ENCODE assay signal across 11 mouse cellular contexts in the genomic region with DNA sequence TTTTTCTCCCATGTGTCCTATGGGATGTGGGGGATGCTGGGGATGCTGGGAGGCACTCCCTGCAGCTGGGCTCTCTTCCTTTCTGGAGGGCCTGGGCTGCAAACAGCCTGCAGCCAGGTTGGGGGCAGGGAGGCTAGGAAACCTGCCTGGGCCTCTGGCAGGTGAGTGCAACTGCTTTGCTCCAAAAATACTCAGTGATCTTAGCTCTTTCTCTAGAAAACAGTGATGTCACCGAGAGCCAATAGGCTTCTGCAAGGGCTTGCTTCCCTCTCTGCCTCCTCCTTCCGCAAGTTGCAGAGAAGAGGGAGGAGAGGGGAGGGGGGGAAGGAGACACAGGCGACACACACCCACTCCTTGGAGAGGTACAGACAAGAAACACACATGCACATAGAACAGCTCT. TPM values are rescaled to one million over a fixed set of nuclear protein-coding genes. Genes with fewer than 3 reads are reported as not detected.
DNase-seq lines count a peak whose midpoint lies in the region; ATAC-seq and TF ChIP-seq lines count a peak whose summit lies in the region.
"Had no signal": no experiment of that assay in that cellular context is flagged by ENCODE, and none has a peak within 500 bp of the region (broad histone marks: within the 10 kb centered on the region; RNA-seq: fewer than 3 reads in every experiment).

No protein-coding gene starts in this region.

- peak overlapping the region; percentile 74 for H3K27ac ChIP-seq in forebrain, embryonic 14.5 days (ENCODE audit: low read depth, low read length)
- peak overlapping the region; percentile 79 for H3K27ac ChIP-seq in midbrain, embryonic 12.5 days (replicated peaks)
- no peak overlapping the region for H3K27ac ChIP-seq in liver, embryonic 11.5 days (ENCODE audit: low read depth, low read length)
- H3K27ac ChIP-seq: heart, adult 2 months; kidney, postnatal 0 days; lung, embryonic 15.5 days had no signal

- H3K4me3 ChIP-seq in E14TG2a.4 (replicated peaks; ENCODE audit: low read length) = peak overlapping the region; percentile 41; the same call in 1 of the 2 replicates
- H3K4me3 ChIP-seq in forebrain, embryonic 14.5 days (ENCODE audit: low read depth, low read length) = no peak overlapping the region
- no peak overlapping the region for H3K4me3 ChIP-seq in midbrain, embryonic 12.5 days
- no peak overlapping the region for H3K4me3 ChIP-seq in liver, embryonic 11.5 days (ENCODE audit: low read depth, low read length)
- H3K4me3 ChIP-seq: heart, adult 2 months; lung, embryonic 15.5 days had no signal

- peak overlapping the region; percentile 43; the same call in 1 of the 2 replicates for H3K9ac ChIP-seq in forebrain, embryonic 14.5 days (ENCODE audit: low read length)
- no peak overlapping the region for H3K9ac ChIP-seq in midbrain, embryonic 12.5 days (replicated peaks)
- no peak overlapping the region for H3K9ac ChIP-seq in liver, embryonic 11.5 days (ENCODE audit: low read depth, low read length)
- H3K9ac ChIP-seq: lung, embryonic 15.5 days had no signal

- ATAC-seq in forebrain, embryonic 14.5 days = peak; percentile 75
- 0 out of 2 replicates have a peak, but pooled peaks have one; percentile 10 for ATAC-seq in midbrain, embryonic 12.5 days (ENCODE audit: low FRiP score, low read depth)
- ATAC-seq in liver, embryonic 11.5 days (replicated peaks; ENCODE audit: low FRiP score) = no peak

- no peak overlapping the region for H3K4me2 ChIP-seq in forebrain, embryonic 14.5 days (ENCODE audit: low read length)
- 0 out of 2 replicates have a peak overlapping the region, but pooled peaks have one; percentile 7 for H3K4me2 ChIP-seq in midbrain, embryonic 12.5 days (replicated peaks)
- H3K4me2 ChIP-seq in liver, embryonic 11.5 days = no peak overlapping the region
- H3K4me2 ChIP-seq: lung, embryonic 15.5 days had no signal

- H3K36me3 ChIP-seq in E14TG2a.4 (ENCODE audit: insufficient read depth, low read length) = peaks cover 43% of the 10 kb centered on the region
- peaks cover 10% of the 10 kb centered on the region for H3K36me3 ChIP-seq in forebrain, embryonic 14.5 days (ENCODE audit: control insufficient read depth, insufficient read depth, low read length)
- peaks cover 11% of the 10 kb centered on the region; the same call in 1 of the 2 replicates for H3K36me3 ChIP-seq in midbrain, embryonic 12.5 days
- H3K36me3 ChIP-seq in liver, embryonic 11.5 days (ENCODE audit: control insufficient read depth, insufficient read depth, low read length) = no peaks in the 10 kb centered on the region
- H3K36me3 ChIP-seq: lung, embryonic 15.5 days had no signal

- DNase-seq in brain, embryonic 14.5 days (ENCODE audit: low read depth) = peak; percentile 93
- DNase-seq in forebrain, embryonic 14.5 days (ENCODE audit: low spot score) = peak; percentile 80
- DNase-seq in liver, embryonic 11.5 days (ENCODE audit: low spot score) = no peak
- DNase-seq in lung, adult 18-20 months = no peak
- no peak for DNase-seq in liver
- DNase-seq in gastrocnemius, adult 18-20 months (ENCODE audit: low spot score) = no peak
- DNase-seq: heart, adult 2 months had no signal

- TF ChIP-seq CTCF in E14TG2a.4 (conservative IDR thresholded peaks at IDR 0.05; ENCODE audit: low read length) = no peak
- no peak for TF ChIP-seq CTCF in brain, embryonic 14.5 days (IDR thresholded peaks at IDR 0.05; ENCODE audit: borderline replicate concordance, extremely low read depth, insufficient read depth, insufficient read length)

- 0% methylated on average over 2 of the region's 3 CpGs for WGBS in forebrain, embryonic 14.5 days
- 6% methylated on average over 3 of the region's 3 CpGs for WGBS in midbrain, embryonic 12.5 days
- 5% methylated on average over 3 of the region's 3 CpGs for WGBS in liver, embryonic 11.5 days

- no peaks in the 10 kb centered on the region for H3K27me3 ChIP-seq in E14TG2a.4 (ENCODE audit: insufficient read depth, low read length)
- H3K27me3 ChIP-seq in forebrain, embryonic 14.5 days (replicated peaks; ENCODE audit: control insufficient read depth, insufficient read depth, low read length) = no peaks in the 10 kb centered on the region
- H3K27me3 ChIP-seq in midbrain, embryonic 12.5 days = 0 out of 2 replicates have a peak, but pooled peaks cover under 1% of the 10 kb centered on the region
- peaks cover 19% of the 10 kb centered on the region for H3K27me3 ChIP-seq in liver, embryonic 11.5 days (replicated peaks; ENCODE audit: control insufficient read depth, insufficient read depth, low read length)
- H3K27me3 ChIP-seq: lung, embryonic 15.5 days had no signal

- no peaks in the 10 kb centered on the region for H3K9me3 ChIP-seq in E14TG2a.4 (ENCODE audit: low read length)
- no peaks in the 10 kb centered on the region for H3K9me3 ChIP-seq in forebrain, embryonic 14.5 days (replicated peaks; ENCODE audit: control insufficient read depth, low read length)
- no peaks in the 10 kb centered on the region for H3K9me3 ChIP-seq in midbrain, embryonic 12.5 days
- H3K9me3 ChIP-seq in liver, embryonic 11.5 days (ENCODE audit: control insufficient read depth, low read length) = no peaks in the 10 kb centered on the region
- H3K9me3 ChIP-seq: lung, embryonic 15.5 days had no signal

- no peak for TF ChIP-seq POLR2A in brain, embryonic 14.5 days (IDR thresholded peaks at IDR 0.05; ENCODE audit: borderline replicate concordance, extremely low read depth, insufficient read depth, insufficient read length, poor library complexity, severe bottlenecking)

- peaks cover 87% of the 10 kb centered on the region for H3K4me1 ChIP-seq in E14TG2a.4 (replicated peaks; ENCODE audit: low read depth, low read length)
- peaks cover 45% of the 10 kb centered on the region for H3K4me1 ChIP-seq in forebrain, embryonic 14.5 days (ENCODE audit: control insufficient read depth, insufficient read depth, low read length)
- peaks cover 63% of the 10 kb centered on the region for H3K4me1 ChIP-seq in midbrain, embryonic 12.5 days
- no peaks in the 10 kb centered on the region for H3K4me1 ChIP-seq in liver, embryonic 11.5 days (replicated peaks; ENCODE audit: control insufficient read depth, insufficient read depth, low read length)
- H3K4me1 ChIP-seq: lung, embryonic 15.5 days had no signal

RNA-seq across cellular contexts. Expression of a gene that starts 8.3 kb away (rescaled TPM):
- 5.9 and 11.6 TPM in 2 replicates for polyA plus RNA-seq in brain, embryonic 14.5 days (2012; rRNA removed)
- 5.1 and 7.5 TPM in 2 replicates for polyA plus RNA-seq in forebrain, embryonic 14.5 days (2014; fragmentation: Nextera tagmentation; extraction: Ambion mirVana)
- 8.1 and 8.8 TPM in 2 replicates for polyA plus RNA-seq in midbrain, embryonic 12.5 days (2016; fragmentation: Nextera tagmentation; extraction: Ambion mirVana)
- polyA plus RNA-seq in liver, embryonic 11.5 days (2014; fragmentation: Nextera tagmentation; extraction: Ambion mirVana) = 0.25 and 0.48 TPM in 2 replicates
- total RNA-seq in gastrocnemius, adult 18-20 months (2021) = 1 to 10 TPM in 1 of 2 experiments, under 1 TPM in 1; 0.78 to 1.4 TPM

Comparison
In these comparisons a context has a peak if more than half of its experiments do, and no peak if none do; other contexts are left out.
1. DNase-seq: peak in brain, embryonic 14.5 days (single experiment) and forebrain, embryonic 14.5 days (single experiment); none in liver, embryonic 11.5 days (single experiment), lung, adult 18-20 months (0 of 2), liver (single experiment) and gastrocnemius, adult 18-20 months (single experiment).